Mouse (Mus musculus): ENCODE results near the gene Asic1. TPM values are rescaled to one million over a fixed set of nuclear protein-coding genes. Genes with fewer than 3 reads are reported as not detected.

Asic1 gene
- polyA plus RNA-seq, 1 experiment from 2014 or later: 1.4 TPM

DNA sequence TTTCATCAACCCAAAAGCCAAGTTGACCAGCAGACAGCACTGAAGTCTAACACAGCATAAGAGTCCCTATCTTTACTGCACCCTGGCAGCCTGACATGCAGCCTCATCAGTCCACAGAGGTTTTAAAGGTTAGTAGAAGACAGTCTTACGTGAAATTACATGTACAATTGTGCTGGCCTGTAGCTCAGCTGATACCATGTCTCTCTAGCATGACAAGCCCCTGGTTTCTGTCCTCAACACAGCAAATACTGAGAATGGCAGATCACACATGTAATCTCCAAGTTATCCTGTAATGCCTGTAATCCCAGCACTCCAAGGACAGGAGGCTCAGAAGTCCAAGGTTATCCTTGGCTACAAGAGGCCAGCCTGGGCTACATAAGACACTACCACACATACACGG, 19.9 kb upstream of the Asic1 start:
- H3K4me1 ChIP-seq (replicated peaks): peaks cover 63% of the 10 kb centered on the region
- ATAC-seq (replicated peaks; ENCODE audit: insufficient number of reproducible peaks, insufficient read depth, low FRiP score, low read depth): no peak
- H3K4me3 ChIP-seq: peak overlapping the region; percentile 93
- peak overlapping the region; percentile 86 for H3K9ac ChIP-seq
- WGBS: 43% methylated on average over 2 of the region's 2 CpGs
- peaks cover 15% of the 10 kb centered on the region for H3K27me3 ChIP-seq
- H3K9me3 ChIP-seq (replicated peaks): no peaks in the 10 kb centered on the region
- H3K27ac ChIP-seq: no peak overlapping the region
- H3K36me3 ChIP-seq: no peaks in the 10 kb centered on the region
- peak overlapping the region; percentile 84 for H3K4me2 ChIP-seq

DNA sequence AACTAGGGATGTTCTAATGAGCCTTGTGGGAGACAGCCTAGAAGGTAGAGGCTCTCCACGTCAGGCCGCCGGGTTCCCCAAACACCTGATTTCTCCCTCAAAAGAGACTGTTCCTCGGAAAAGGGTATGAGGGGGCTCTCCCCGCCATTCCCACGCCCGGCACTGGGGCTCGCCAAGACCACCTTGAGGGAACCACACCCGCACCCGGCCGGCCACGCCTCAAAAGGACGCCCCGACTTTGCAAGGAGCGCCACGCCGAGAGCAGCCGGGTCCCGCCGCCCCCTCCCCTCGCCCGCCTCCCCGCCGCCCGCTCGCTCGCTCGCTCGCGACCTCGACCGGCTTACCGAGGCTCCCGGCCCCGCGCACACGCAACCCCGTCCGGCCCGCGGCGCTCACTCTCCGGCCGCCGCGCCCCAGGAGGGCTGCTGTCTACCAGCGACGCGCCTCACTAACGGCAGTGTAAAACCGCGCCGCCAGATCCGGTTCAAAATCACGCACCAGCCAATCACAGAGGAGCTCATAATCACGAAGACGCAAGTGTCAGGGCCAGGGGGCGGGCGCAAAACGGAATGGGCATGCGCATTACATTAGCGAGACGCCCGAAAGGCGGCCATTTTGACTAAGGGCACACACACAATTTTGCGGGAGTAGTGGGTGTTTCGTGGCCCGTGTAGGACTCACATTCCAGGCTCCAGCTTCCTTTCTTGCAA, 18.9 kb upstream of the Asic1 start, which contains the start of gene Racgap1:
TSS of gene Racgap1 (minus strand) at position 494 of the 710 bp plus-strand sequence.
- Histone ChIP-seq H3K9me3 (replicated peaks) (no peaks in the 10 kb centered on the region), H3K9ac (peak within 1 kb of the TSS; percentile 86), H3K4me3 (peak within 1 kb of the TSS; percentile 93), H3K4me1 (replicated peaks) (peaks cover 53% of the 10 kb centered on the region), H3K27ac (peak within 1 kb of the TSS; percentile 59), H3K36me3 (no peaks in the 10 kb centered on the region), H3K27me3 (peaks cover 24% of the 10 kb centered on the region), H3K4me2 (peak within 1 kb of the TSS; percentile 84)
- ATAC-seq (replicated peaks; ENCODE audit: insufficient number of reproducible peaks, insufficient read depth, low FRiP score, low read depth): peak; percentile 92
- WGBS: under 1% methylated on average over 66 of the region's 68 CpGs

DNA sequence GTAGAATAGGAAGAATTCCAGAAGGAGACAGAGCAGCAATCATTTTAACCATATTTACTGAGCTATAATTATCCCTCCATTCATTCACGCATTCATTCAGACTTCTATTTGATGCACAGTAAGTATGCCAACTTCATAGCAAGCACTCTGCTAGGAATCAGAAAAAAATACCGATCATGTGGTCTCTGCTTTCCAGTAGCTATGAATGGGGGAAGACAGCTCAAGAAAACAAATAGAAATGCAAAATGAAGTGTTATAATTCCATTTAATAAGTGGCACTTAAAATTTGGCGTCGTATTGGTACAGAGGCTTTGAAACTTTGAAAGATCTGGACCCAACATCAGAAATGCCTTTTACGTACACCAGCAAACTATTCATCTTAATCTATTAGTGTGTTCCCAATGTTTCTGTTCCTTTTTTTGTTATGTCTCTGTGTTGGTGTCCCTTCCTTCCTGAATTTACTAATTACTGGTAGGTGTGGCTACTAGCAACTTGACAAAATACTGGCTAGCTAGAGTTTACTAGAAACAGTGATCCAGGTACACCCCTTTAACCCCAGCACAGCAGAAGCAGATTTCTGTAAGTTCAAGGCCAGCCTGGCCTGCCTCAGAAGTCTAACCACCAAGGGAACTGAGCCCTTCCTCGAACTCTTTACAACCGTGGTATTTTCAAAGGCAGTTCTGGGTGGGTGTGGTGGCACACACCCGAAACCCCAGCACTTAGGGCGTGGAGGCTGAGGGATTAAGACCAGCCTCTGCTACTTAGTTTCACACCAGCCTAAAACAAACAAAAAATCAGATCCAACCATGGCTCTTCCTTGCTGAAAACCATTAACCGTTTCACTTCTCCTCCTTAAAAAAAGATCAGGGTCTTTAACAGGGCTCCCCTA, 17.9 kb upstream of the Asic1 start:
- H3K27ac ChIP-seq: no peak overlapping the region
- peaks cover 32% of the 10 kb centered on the region for H3K27me3 ChIP-seq
- H3K4me3 ChIP-seq: peak overlapping the region; percentile 93
- ATAC-seq (replicated peaks; ENCODE audit: insufficient number of reproducible peaks, insufficient read depth, low FRiP score, low read depth): no peak
- no peaks in the 10 kb centered on the region for H3K36me3 ChIP-seq
- no peaks in the 10 kb centered on the region for H3K9me3 ChIP-seq (replicated peaks)
- 71% methylated on average over 10 of the region's 10 CpGs for WGBS
- H3K4me2 ChIP-seq: peak overlapping the region; percentile 84
- no peak overlapping the region for H3K9ac ChIP-seq
- peaks cover 44% of the 10 kb centered on the region for H3K4me1 ChIP-seq (replicated peaks)

DNA sequence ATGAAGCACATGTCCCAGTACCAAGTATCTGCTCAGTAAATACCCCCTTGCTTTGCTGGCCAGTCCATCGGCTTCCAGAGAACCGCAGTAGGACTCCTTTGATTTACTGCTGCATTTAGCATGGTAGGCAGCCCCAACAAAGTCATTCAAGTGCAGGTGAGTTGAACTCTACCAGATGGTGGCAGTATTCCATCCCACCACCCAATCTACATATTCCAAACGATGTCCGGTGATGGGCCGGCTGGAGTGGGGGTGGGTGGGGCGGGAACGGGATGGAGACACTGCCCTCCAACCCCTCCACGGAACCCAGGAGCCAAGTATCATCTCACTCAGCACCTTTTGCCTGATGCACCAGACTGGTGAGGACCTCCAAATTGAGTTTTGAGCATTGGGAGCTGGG, 16.9 kb upstream of the Asic1 start:
- Histone ChIP-seq H3K4me3 (peak overlapping the region; percentile 33), H3K27me3 (peaks cover 32% of the 10 kb centered on the region), H3K36me3 (no peaks in the 10 kb centered on the region), H3K9me3 (replicated peaks) (no peaks in the 10 kb centered on the region), H3K4me2 (peak overlapping the region; percentile 66), H3K27ac (no peak overlapping the region), H3K4me1 (replicated peaks) (peaks cover 35% of the 10 kb centered on the region), H3K9ac (no peak overlapping the region)
- WGBS: 6% methylated on average over 8 of the region's 8 CpGs
- ATAC-seq (replicated peaks; ENCODE audit: insufficient number of reproducible peaks, insufficient read depth, low FRiP score, low read depth): no peak

DNA sequence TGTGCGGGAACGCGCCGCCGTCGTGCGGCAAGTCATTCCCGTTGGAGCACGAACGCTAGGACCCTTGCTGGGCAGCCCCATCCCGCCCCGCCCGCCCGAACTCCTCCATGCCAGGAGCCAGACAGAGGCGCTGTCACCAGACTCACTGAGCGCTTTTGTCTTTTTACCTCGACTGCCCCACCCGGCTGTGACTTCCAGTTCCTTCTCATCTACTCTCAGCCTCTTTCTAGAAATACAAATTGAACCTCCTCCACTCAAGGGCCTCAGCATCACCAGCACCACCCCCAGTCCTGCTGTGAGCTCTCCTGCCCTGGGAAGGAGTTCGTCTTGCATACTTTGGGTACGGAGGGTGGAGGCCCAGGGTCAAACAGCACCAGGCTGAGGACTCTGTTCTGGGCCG, 16.3 kb upstream of the Asic1 start:
- no peaks in the 10 kb centered on the region for H3K36me3 ChIP-seq
- no peak for ATAC-seq (replicated peaks; ENCODE audit: insufficient number of reproducible peaks, insufficient read depth, low FRiP score, low read depth)
- 11% methylated on average over 21 of the region's 21 CpGs for WGBS
- H3K27me3 ChIP-seq: peaks cover 32% of the 10 kb centered on the region
- H3K4me1 ChIP-seq (replicated peaks): peaks cover 31% of the 10 kb centered on the region
- H3K9ac ChIP-seq: no peak overlapping the region
- no peak overlapping the region for H3K27ac ChIP-seq
- H3K4me3 ChIP-seq: peak overlapping the region; percentile 33
- H3K9me3 ChIP-seq (replicated peaks): no peaks in the 10 kb centered on the region
- peak overlapping the region; percentile 66 for H3K4me2 ChIP-seq

DNA sequence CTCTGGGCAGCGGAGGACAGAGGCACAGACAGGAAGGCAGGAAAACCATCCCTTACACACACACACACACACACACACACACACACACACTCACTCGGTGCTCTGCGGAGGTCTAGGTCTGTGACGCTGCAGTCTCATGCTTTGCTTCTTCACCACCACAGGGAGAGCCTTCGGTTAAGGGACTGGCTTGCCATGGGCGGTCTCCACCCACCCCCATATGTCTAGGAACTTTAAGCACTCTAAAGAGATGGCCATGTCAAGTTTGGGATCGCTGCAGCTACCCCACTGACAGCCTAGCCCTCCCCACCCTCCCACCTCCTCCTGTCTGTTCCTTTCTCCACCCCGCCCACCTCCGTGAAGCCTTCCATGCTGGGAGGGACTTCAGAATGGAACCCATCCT, 14.2 kb upstream of the Asic1 start:
- 41% methylated on average over 9 of the region's 9 CpGs for WGBS

DNA sequence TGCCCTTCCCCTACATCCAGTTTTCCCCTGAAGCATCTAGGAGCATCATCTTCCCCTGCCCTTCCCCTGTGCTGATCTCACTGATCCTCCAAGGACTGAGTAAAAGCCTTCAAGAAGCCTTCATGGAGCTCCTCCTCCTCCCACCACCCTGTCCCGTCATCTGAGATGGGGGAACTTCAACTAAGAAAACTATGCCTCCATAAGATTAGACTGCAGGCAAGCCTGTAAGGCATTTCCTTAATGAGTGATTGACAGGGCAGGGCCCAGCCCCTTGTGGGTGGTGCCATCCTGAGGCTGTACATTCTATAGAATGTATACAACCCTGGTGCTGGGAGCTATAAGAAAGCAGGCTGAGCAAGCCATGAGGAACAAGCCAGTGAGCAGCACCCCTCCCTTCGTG, 11.7 kb upstream of the Asic1 start:
- Histone ChIP-seq H3K4me2 (no peak overlapping the region), H3K9ac (no peak overlapping the region), H3K36me3 (no peaks in the 10 kb centered on the region), H3K27me3 (peaks cover 40% of the 10 kb centered on the region), H3K4me1 (replicated peaks) (peaks cover 8% of the 10 kb centered on the region), H3K4me3 (no peak overlapping the region), H3K9me3 (replicated peaks) (no peaks in the 10 kb centered on the region), H3K27ac (no peak overlapping the region)
- 48% methylated on average over 2 of the region's 2 CpGs for WGBS
- ATAC-seq (replicated peaks; ENCODE audit: insufficient number of reproducible peaks, insufficient read depth, low FRiP score, low read depth): no peak

More for the DNA sequence above, 14.2 kb upstream of the Asic1 start:
- H3K9ac ChIP-seq: no peak overlapping the region
- no peak overlapping the region for H3K27ac ChIP-seq
- peaks cover 14% of the 10 kb centered on the region for H3K4me1 ChIP-seq (replicated peaks)
- no peak overlapping the region for H3K4me3 ChIP-seq
- no peaks in the 10 kb centered on the region for H3K9me3 ChIP-seq (replicated peaks)
- no peaks in the 10 kb centered on the region for H3K36me3 ChIP-seq
- no peak overlapping the region for H3K4me2 ChIP-seq
- no peak for ATAC-seq (replicated peaks; ENCODE audit: insufficient number of reproducible peaks, insufficient read depth, low FRiP score, low read depth)
- peaks cover 32% of the 10 kb centered on the region for H3K27me3 ChIP-seq

DNA sequence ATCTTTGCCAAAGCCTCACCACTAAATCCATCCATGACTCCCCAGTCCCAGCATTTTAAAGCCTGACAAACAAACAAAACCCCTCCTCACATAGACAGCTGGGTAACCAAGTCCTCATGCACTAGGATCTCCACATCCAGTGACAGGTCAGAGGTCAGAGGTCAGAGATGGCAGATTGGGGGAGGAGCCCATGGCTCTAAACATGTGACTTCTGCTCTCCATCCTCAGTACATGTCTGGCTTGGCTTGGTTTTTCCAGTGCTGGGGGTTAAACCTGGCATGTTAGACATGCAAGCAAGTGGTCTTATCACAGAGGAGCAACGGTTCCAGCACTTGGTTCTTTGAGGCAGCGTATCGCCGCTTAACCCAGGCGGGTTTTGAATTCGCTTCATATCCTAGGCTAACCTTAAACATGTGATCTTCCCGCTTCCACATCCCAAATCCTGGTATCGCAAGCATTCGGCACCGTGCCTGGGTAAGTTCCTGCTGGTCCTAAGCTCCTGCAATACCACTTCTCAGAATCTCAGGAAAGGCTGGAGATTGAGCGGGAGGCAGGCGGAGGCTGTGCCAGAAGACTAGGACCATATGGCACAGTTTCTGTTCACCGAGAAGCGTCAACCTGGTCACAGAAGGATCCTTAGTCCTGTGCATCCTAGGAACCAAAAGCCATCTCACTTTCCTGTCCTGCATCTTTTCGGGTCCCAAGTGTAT, 8.9 kb upstream of the Asic1 start:
- no peak overlapping the region for H3K9ac ChIP-seq
- peaks cover 16% of the 10 kb centered on the region for H3K4me1 ChIP-seq (replicated peaks)
- no peaks in the 10 kb centered on the region for H3K9me3 ChIP-seq (replicated peaks)
- no peaks in the 10 kb centered on the region for H3K36me3 ChIP-seq
- H3K4me3 ChIP-seq: no peak overlapping the region
- whole genome bisulfite sequencing: 93% methylated on average over 15 of the region's 15 CpGs
- peaks cover 32% of the 10 kb centered on the region for H3K27me3 ChIP-seq
- no peak overlapping the region for H3K4me2 ChIP-seq
- H3K27ac ChIP-seq: no peak overlapping the region
- no peak for ATAC-seq (replicated peaks; ENCODE audit: insufficient number of reproducible peaks, insufficient read depth, low FRiP score, low read depth)

DNA sequence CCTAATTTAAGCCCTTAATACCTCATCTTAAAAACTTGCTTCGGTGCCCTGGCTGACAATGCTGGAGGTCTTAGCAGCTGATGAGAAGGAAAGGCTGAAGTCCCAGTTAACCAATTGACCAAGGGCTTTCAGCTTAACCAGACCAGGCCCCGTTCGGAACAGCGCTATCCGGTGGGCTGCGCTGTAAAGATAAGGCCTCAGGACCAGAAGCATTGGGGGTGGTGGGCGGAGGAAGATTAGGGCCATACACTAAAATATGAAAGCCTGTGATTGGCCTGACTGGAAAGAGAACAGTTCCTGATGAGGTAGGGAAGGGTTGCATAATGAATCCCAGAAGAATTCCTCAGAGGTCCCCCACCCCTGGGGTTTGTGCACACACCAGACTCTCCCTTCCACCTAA, 7.8 kb upstream of the Asic1 start:
- Histone ChIP-seq H3K9me3 (replicated peaks) (no peaks in the 10 kb centered on the region), H3K27ac (no peak overlapping the region), H3K4me1 (replicated peaks) (peaks cover 16% of the 10 kb centered on the region), H3K36me3 (no peaks in the 10 kb centered on the region), H3K4me3 (no peak overlapping the region), H3K9ac (no peak overlapping the region), H3K27me3 (peaks cover 31% of the 10 kb centered on the region), H3K4me2 (no peak overlapping the region)
- no peak for ATAC-seq (replicated peaks; ENCODE audit: insufficient number of reproducible peaks, insufficient read depth, low FRiP score, low read depth)
- WGBS: 23% methylated on average over 7 of the region's 7 CpGs

DNA sequence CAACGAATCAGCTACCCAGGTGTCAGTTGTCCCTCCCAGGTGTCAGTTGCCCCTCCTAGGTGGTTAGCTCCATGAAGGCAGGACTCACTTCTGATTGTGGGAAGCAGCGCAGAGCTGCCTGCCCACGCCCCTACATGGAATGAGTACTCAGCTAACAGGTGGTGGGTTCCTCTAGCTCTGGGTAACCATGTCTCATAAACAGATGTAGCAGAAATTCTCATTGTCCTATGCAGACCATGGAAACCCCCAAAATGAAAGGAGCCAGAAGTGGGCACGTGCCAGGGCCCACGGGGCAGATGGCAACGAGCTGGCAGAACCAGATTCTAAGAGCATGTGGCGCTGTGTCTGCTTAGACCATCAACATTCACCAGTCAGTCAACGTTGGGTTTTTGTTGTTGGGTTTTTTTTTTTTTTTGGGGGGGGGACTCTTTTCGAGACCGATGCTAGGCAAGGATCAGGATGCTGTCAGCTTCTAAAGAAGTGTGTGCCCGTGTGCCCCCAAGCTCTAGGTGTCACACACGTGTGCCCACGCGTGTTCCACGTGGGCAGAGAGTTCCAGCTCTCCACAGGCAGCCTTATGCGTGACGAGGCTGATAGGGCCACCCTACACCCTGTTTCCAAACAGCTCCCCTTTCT, 6.1 kb upstream of the Asic1 start:
- Histone ChIP-seq H3K9ac (peak overlapping the region; percentile 49), H3K36me3 (no peaks in the 10 kb centered on the region), H3K4me2 (peak overlapping the region; percentile 87), H3K27ac (peak overlapping the region; percentile 69), H3K9me3 (replicated peaks) (no peaks in the 10 kb centered on the region), H3K4me3 (peak overlapping the region; percentile 50), H3K27me3 (peaks cover 36% of the 10 kb centered on the region), H3K4me1 (replicated peaks) (peaks cover 21% of the 10 kb centered on the region)
- no peak; the same call in 1 of the 2 replicates for ATAC-seq (replicated peaks; ENCODE audit: insufficient number of reproducible peaks, insufficient read depth, low FRiP score, low read depth)
- 3% methylated on average over 17 of the region's 17 CpGs for WGBS

Data from heart, embryonic 15.5 days (tissue).